Comparison of ENCODE assay signal across 23 mouse cellular contexts in genomic region chr2:26543768-26544167, GRCm38 (mm10). TPM values are rescaled to one million over a fixed set of nuclear protein-coding genes. Genes with fewer than 3 reads are reported as not detected.
DNase-seq lines count a peak whose midpoint lies in the region; ATAC-seq and TF ChIP-seq lines count a peak whose summit lies in the region.
"Had no signal": no experiment of that assay in that cellular context is flagged by ENCODE, and none has a peak within 500 bp of the region (broad histone marks: within the 10 kb centered on the region; RNA-seq: fewer than 3 reads in every experiment).

No protein-coding gene starts in this region.

- H3K4me3 ChIP-seq in heart, embryonic 12.5 days, result no peak overlapping the region
- no peak overlapping the region for H3K4me3 ChIP-seq in kidney, postnatal 0 days (replicated peaks; ENCODE audit: low read depth, low read length)
- no peak overlapping the region for H3K4me3 ChIP-seq in brown adipose tissue, adult 24 weeks (ENCODE audit: insufficient read depth, low read depth, low read length)
- H3K4me3 ChIP-seq: erythroblast, embryonic 14.5 days; forebrain, embryonic 15.5 days; layer of hippocampus, adult 2 months had no signal

- no peak for ATAC-seq in heart, embryonic 12.5 days (ENCODE audit: insufficient number of reproducible peaks, low FRiP score)
- no peak for ATAC-seq in kidney, postnatal 0 days (replicated peaks; ENCODE audit: low FRiP score, low read depth)
- ATAC-seq: forebrain, embryonic 15.5 days; hindbrain, postnatal 0 days; midbrain, embryonic 16.5 days had no signal

- H3K9ac ChIP-seq in heart, embryonic 12.5 days, result no peak overlapping the region
- no peak overlapping the region for H3K9ac ChIP-seq in kidney, postnatal 0 days (ENCODE audit: low read depth, low read length)
- H3K9ac ChIP-seq: forebrain, embryonic 15.5 days; liver, embryonic 14.5 days had no signal

- intact Hi-C loops in left cerebral cortex, postnatal 4 days (cut with DNase I), result no loop called here

- peaks cover 38% of the 10 kb centered on the region for H3K4me1 ChIP-seq in heart, embryonic 12.5 days (replicated peaks)
- H3K4me1 ChIP-seq in kidney, postnatal 0 days (replicated peaks; ENCODE audit: insufficient read depth, low read length), result peaks cover 30% of the 10 kb centered on the region
- H3K4me1 ChIP-seq in brown adipose tissue, adult 24 weeks (ENCODE audit: control insufficient read depth, insufficient read depth, insufficient read length, low read length), result peaks cover 40% of the 10 kb centered on the region

- H3K36me3 ChIP-seq in heart, embryonic 12.5 days, result no peaks in the 10 kb centered on the region
- H3K36me3 ChIP-seq in kidney, postnatal 0 days (ENCODE audit: insufficient read depth, low read length), result no peaks in the 10 kb centered on the region
- H3K36me3 ChIP-seq: forebrain, embryonic 15.5 days had no signal

- DNase-seq in adrenal gland, adult 2 months, result peak; percentile 70
- DNase-seq in adrenal gland, adult 18-20 months (ENCODE audit: low spot score in 2 of 2), result no peak
- DNase-seq in heart, adult 18-20 months, result no peak
- DNase-seq in kidney, postnatal 0 days (ENCODE audit: low spot score), result no peak
- no peak for DNase-seq in kidney, postnatal 25 days
- DNase-seq in left cerebral cortex, postnatal 4 days, result no peak
- DNase-seq: B cell, adult 2 months; cerebellum, adult 2 months; right cerebral cortex, adult 18-20 months had no signal

- 56% methylated on average over 8 of the region's 8 CpGs for WGBS in heart, embryonic 12.5 days
- WGBS in kidney, postnatal 0 days, result 62% methylated on average over 8 of the region's 8 CpGs

- TF ChIP-seq CTCF in kidney, postnatal 0 days (IDR thresholded peaks at IDR 0.05; ENCODE audit: low read depth), result no peak

- H3K9me3 ChIP-seq in heart, embryonic 12.5 days (replicated peaks), result no peaks in the 10 kb centered on the region
- H3K9me3 ChIP-seq in kidney, postnatal 0 days (replicated peaks; ENCODE audit: low read length), result no peaks in the 10 kb centered on the region
- H3K9me3 ChIP-seq: forebrain, embryonic 15.5 days had no signal

- no peak overlapping the region for H3K4me2 ChIP-seq in heart, embryonic 12.5 days
- no peak overlapping the region for H3K4me2 ChIP-seq in kidney, postnatal 0 days (ENCODE audit: low read length)
- H3K4me2 ChIP-seq: forebrain, embryonic 15.5 days had no signal

- H3K27me3 ChIP-seq in heart, embryonic 12.5 days (replicated peaks), result no peaks in the 10 kb centered on the region
- no peaks in the 10 kb centered on the region for H3K27me3 ChIP-seq in kidney, postnatal 0 days (ENCODE audit: insufficient read depth, low read length)
- H3K27me3 ChIP-seq: forebrain, embryonic 15.5 days had no signal

- H3K27ac ChIP-seq in heart, embryonic 12.5 days (ENCODE audit: poor library complexity, severe bottlenecking), result peak overlapping the region; percentile 43; the same call in 1 of the 2 replicates
- peak overlapping the region; percentile 47; the same call in 1 of the 2 replicates for H3K27ac ChIP-seq in kidney, postnatal 0 days
- peak overlapping the region; percentile 66 for H3K27ac ChIP-seq in brown adipose tissue, adult 24 weeks (replicated peaks; ENCODE audit: low read depth, low read length)
- H3K27ac ChIP-seq: forebrain, embryonic 15.5 days; hindbrain, postnatal 0 days; layer of hippocampus, adult 2 months; liver, embryonic 14.5 days had no signal

RNA-seq across cellular contexts. Expression of gene Notch1, which starts 27.3 kb away (rescaled TPM):
- 10 to 100 TPM; 17.6 to 21.1 TPM for total RNA-seq in adrenal gland, adult 2 months (2021)
- polyA plus RNA-seq in adrenal gland, adult 2 months (2012; rRNA removed), result 37.1 and 49.2 TPM in 2 replicates
- 10 to 100 TPM; 21.5 to 22.0 TPM for total RNA-seq in adrenal gland, adult 18-20 months (2021)
- 20.4 TPM in 2 replicates for polyA plus RNA-seq in heart, embryonic 12.5 days (2016; fragmentation: Nextera tagmentation; extraction: Ambion mirVana)
- total RNA-seq in heart, adult 18-20 months (2021), result 10 to 100 TPM; 29.8 to 30.5 TPM
- polyA plus RNA-seq in kidney, postnatal 0 days (2015; fragmentation: Nextera tagmentation; extraction: Ambion mirVana), result 12.1 and 12.9 TPM in 2 replicates
- 5.6 and 8.9 TPM in 2 replicates for polyA plus RNA-seq in brown adipose tissue, adult 24 weeks (2012; ENCODE audit: insufficient read depth, insufficient read length, missing spikeins)
- 10 to 100 TPM; 39.5 to 42.1 TPM for total RNA-seq in left cerebral cortex, postnatal 4 days (2021)

RNA-seq across cellular contexts. Expression of gene Egfl7, which starts 36.0 kb away (rescaled TPM):
- 100 to 1,000 TPM in 1 of 2 experiments, 10 to 100 TPM in 1; 71.2 to 146 TPM for total RNA-seq in adrenal gland, adult 2 months (2021)
- 355 and 444 TPM in 2 replicates for polyA plus RNA-seq in adrenal gland, adult 2 months (2012; rRNA removed)
- total RNA-seq in adrenal gland, adult 18-20 months (2021), result 100 to 1,000 TPM in 1 of 2 experiments, 10 to 100 TPM in 1; 97.9 to 102 TPM
- 139 and 146 TPM in 2 replicates for polyA plus RNA-seq in heart, embryonic 12.5 days (2016; fragmentation: Nextera tagmentation; extraction: Ambion mirVana)
- total RNA-seq in heart, adult 18-20 months (2021), result 10 to 100 TPM; 94.2 to 94.8 TPM
- polyA plus RNA-seq in kidney, postnatal 0 days (2015; fragmentation: Nextera tagmentation; extraction: Ambion mirVana), result 199 and 211 TPM in 2 replicates
- 75.5 and 80.4 TPM in 2 replicates for polyA plus RNA-seq in brown adipose tissue, adult 24 weeks (2012; ENCODE audit: insufficient read depth, insufficient read length, missing spikeins)
- total RNA-seq in left cerebral cortex, postnatal 4 days (2021), result 10 to 100 TPM; 73.0 to 78.3 TPM

RNA-seq across cellular contexts. Expression of gene Gm20532, which starts 42.7 kb away (rescaled TPM):
- total RNA-seq in adrenal gland, adult 2 months (2021), result not detected
- not detected in 2 replicates for polyA plus RNA-seq in adrenal gland, adult 2 months (2012; rRNA removed)
- not detected for total RNA-seq in adrenal gland, adult 18-20 months (2021)
- 0.28 TPM in 1 of 2 replicates, not detected in the other for polyA plus RNA-seq in heart, embryonic 12.5 days (2016; fragmentation: Nextera tagmentation; extraction: Ambion mirVana)
- total RNA-seq in heart, adult 18-20 months (2021), result not detected
- not detected in 2 replicates for polyA plus RNA-seq in kidney, postnatal 0 days (2015; fragmentation: Nextera tagmentation; extraction: Ambion mirVana)
- polyA plus RNA-seq in brown adipose tissue, adult 24 weeks (2012; ENCODE audit: insufficient read depth, insufficient read length, missing spikeins), result not detected in 2 replicates
- total RNA-seq in left cerebral cortex, postnatal 4 days (2021), result not detected
- total RNA-seq: common myeloid progenitor, adult 5-6 weeks; hindbrain, postnatal 0 days; layer of hippocampus, adult 2 months; left cerebral cortex, postnatal 36 days; megakaryocyte-erythroid progenitor cell, adult 5-6 weeks had no signal
- polyA plus RNA-seq: cerebellum, adult 2 months; embryonic facial prominence, embryonic 11.5 days; erythroblast, embryonic 14.5 days; forebrain, embryonic 15.5 days; gonadal fat pad, adult 2 months; hindbrain, postnatal 0 days; liver, embryonic 14.5 days; midbrain, embryonic 16.5 days; small intestine, adult 2 months had no signal
